Mouse (Mus musculus) intestine, embryonic 14.5 days (tissue): ENCODE results near the gene Esx1. TPM values are rescaled to one million over a fixed set of nuclear protein-coding genes. Genes with fewer than 3 reads are reported as not detected.
A peak's percentile ranks its signal among the peaks of the same experiment; 100 is the strongest.

ENCODE experiments used
- ATAC-seq: fragments of 200-750 bp; cut with Nextera tagmentation; replicated peaks from 2 replicates; pipeline ENCODE4 v1.8.0; 2017; ENCODE audit warnings: low read depth, moderate number of reproducible peaks, moderate TSS enrichment, moderate library complexity; ENCODE audit not compliant: low FRiP score, low TSS enrichment
- DNase-seq: peaks from one replicate; pipeline ENCODE4 v3.0.0-alpha.2; 2018; ENCODE audit warnings: low spot score
- H3K27ac ChIP-seq: fragments of 300-500 bp; sonication (generic); 2 replicates; pipeline ENCODE4 v1.5.1; 2014; ENCODE audit warnings: low read depth, mild to moderate bottlenecking, control low read depth
- H3K27me3 ChIP-seq: fragments of 300-500 bp; sonication (generic); replicated peaks from 2 replicates; pipeline ENCODE4 v1.6.1; 2014; ENCODE audit warnings: low read length, control low read depth; ENCODE audit not compliant: control insufficient read depth, insufficient read depth
- H3K36me3 ChIP-seq: fragments of 300-500 bp; sonication (generic); 2 replicates; pipeline ENCODE4 v1.6.1; 2014; ENCODE audit warnings: low read length, control low read depth; ENCODE audit not compliant: control insufficient read depth, insufficient read depth
- H3K4me1 ChIP-seq: fragments of 300-500 bp; sonication (generic); replicated peaks from 2 replicates; pipeline ENCODE4 v1.6.1; 2014; ENCODE audit warnings: low read length, control low read depth, mixed read lengths; ENCODE audit not compliant: control insufficient read depth, insufficient read depth
- H3K4me2 ChIP-seq: fragments of 300-500 bp; sonication (generic); 2 replicates; pipeline ENCODE4 v1.6.1; 2014; ENCODE audit warnings: low read length
- H3K4me3 ChIP-seq: fragments of 300-500 bp; sonication (generic); 2 replicates; pipeline ENCODE4 v1.5.1; 2014; ENCODE audit warnings: low read depth, low read length, control low read depth, mixed read lengths
- H3K9ac ChIP-seq: fragments of 300-500 bp; sonication (generic); 2 replicates; pipeline ENCODE4 v1.6.1; 2014; ENCODE audit warnings: mild to moderate bottlenecking, low read length
- H3K9me3 ChIP-seq: fragments of 300-500 bp; sonication (generic); 2 replicates; pipeline ENCODE4 v1.6.1; 2016; ENCODE audit warnings: low read length, control low read depth; ENCODE audit not compliant: control insufficient read depth
- WGBS: fragments of 180-500 bp; shearing (Covaris S2); extraction: QIAGEN DNeasy Blood & Tissue Kit; methylation state at CpG from one replicate; pipeline ENCODE4 v1.1.7; 2014; 5-methylcytosine and 5-hydroxymethylcytosine counted together
- polyA plus RNA-seq: library from polyadenylated mRNA; unstranded; fragments of >200 nt; fragmentation: Nextera tagmentation; extraction: Ambion mirVana; gene quantifications from 2 replicates; pipeline ENCODE4 v1.2.1, GENCODE M21; 2014

The Esx1 gene
- polyA plus RNA-seq = not detected in 2 replicates

- Histone ChIP-seq H3K4me3 (no peak within 1 kb of the TSS), H3K9ac (no peak within 1 kb of the TSS), H3K4me2 (peak within 1 kb of the TSS; percentile 15; the same call in 1 of the 2 replicates), H3K27ac (no peak within 1 kb of the TSS), H3K27me3 (peaks cover 86% of the 10 kb centered on the region), H3K4me1 (no peaks in the 10 kb centered on the region), H3K36me3 (no peaks in the 10 kb centered on the region), H3K9me3 (no peaks in the 10 kb centered on the region)
- DNase-seq (no peak), ATAC-seq (no peak)
- 29% methylated on average over 19 of the region's 21 CpGs for WGBS
Observed at GRCm38 (mm10) chrX:137121718-137122117, at the start of gene Esx1. Gene Esx1, minus strand, starts transcription at chrX:137122083.

- DNase-seq = no peak
- no peaks in the 10 kb centered on the region for H3K36me3 ChIP-seq
Observed at GRCm38 (mm10) chrX:137170021-137170420, 48.1 kb upstream of the Esx1 start.

GRCm38 (mm10) chrX:137167658-137168057 is 45.8 kb upstream of the Esx1 start:
- DNase-seq (no peak), ATAC-seq (no peak)
- no peaks in the 10 kb centered on the region for H3K36me3 ChIP-seq
- no peak overlapping the region for H3K9ac ChIP-seq
- H3K4me2 ChIP-seq = no peak overlapping the region
- H3K4me1 ChIP-seq = no peaks in the 10 kb centered on the region
- H3K4me3 ChIP-seq = no peak overlapping the region
- H3K27me3 ChIP-seq = no peaks in the 10 kb centered on the region
- WGBS = 78% methylated on average over 7 of the region's 7 CpGs
- no peak overlapping the region for H3K27ac ChIP-seq
- H3K9me3 ChIP-seq = no peaks in the 10 kb centered on the region

More at GRCm38 (mm10) chrX:137170021-137170420, 48.1 kb upstream of the Esx1 start:
- WGBS = 44% methylated on average over 7 of the region's 7 CpGs
- H3K27me3 ChIP-seq = no peaks in the 10 kb centered on the region
- no peak for ATAC-seq
- no peaks in the 10 kb centered on the region for H3K9me3 ChIP-seq
- no peak overlapping the region for H3K27ac ChIP-seq
- H3K4me3 ChIP-seq = no peak overlapping the region
- H3K4me2 ChIP-seq = no peak overlapping the region
- no peaks in the 10 kb centered on the region for H3K4me1 ChIP-seq
- no peak overlapping the region for H3K9ac ChIP-seq

GRCm38 (mm10) chrX:137165621-137166020 is 43.7 kb upstream of the Esx1 start:
- no peaks in the 10 kb centered on the region for H3K4me1 ChIP-seq
- H3K9ac ChIP-seq = no peak overlapping the region
- H3K9me3 ChIP-seq = no peaks in the 10 kb centered on the region
- no peak for DNase-seq
- WGBS = 84% methylated on average over 3 of the region's 3 CpGs
- no peaks in the 10 kb centered on the region for H3K27me3 ChIP-seq
- H3K4me3 ChIP-seq = no peak overlapping the region
- no peak overlapping the region for H3K27ac ChIP-seq
- no peak overlapping the region for H3K4me2 ChIP-seq
- H3K36me3 ChIP-seq = no peaks in the 10 kb centered on the region
- ATAC-seq = no peak

- no peaks in the 10 kb centered on the region for H3K36me3 ChIP-seq
Observed at GRCm38 (mm10) chrX:137162700-137163099, 40.8 kb upstream of the Esx1 start.

GRCm38 (mm10) chrX:137160971-137161370 is 39.1 kb upstream of the Esx1 start:
- DNase-seq (no peak), ATAC-seq (no peak)
- Histone ChIP-seq H3K9ac (no peak overlapping the region), H3K4me2 (no peak overlapping the region), H3K4me3 (no peak overlapping the region), H3K27me3 (no peaks in the 10 kb centered on the region), H3K27ac (no peak overlapping the region), H3K9me3 (no peaks in the 10 kb centered on the region), H3K4me1 (no peaks in the 10 kb centered on the region), H3K36me3 (no peaks in the 10 kb centered on the region)
- 72% methylated on average over 3 of the region's 3 CpGs for WGBS

More at GRCm38 (mm10) chrX:137162700-137163099, 40.8 kb upstream of the Esx1 start:
- Histone ChIP-seq H3K27ac (no peak overlapping the region), H3K27me3 (no peaks in the 10 kb centered on the region), H3K9me3 (no peaks in the 10 kb centered on the region), H3K4me2 (no peak overlapping the region), H3K4me3 (no peak overlapping the region), H3K9ac (no peak overlapping the region), H3K4me1 (no peaks in the 10 kb centered on the region)
- ATAC-seq (no peak), DNase-seq (no peak)
- 58% methylated on average over 1 of the region's 1 CpGs for WGBS

GRCm38 (mm10) chrX:137149050-137149449 is 27.2 kb upstream of the Esx1 start:
- no peak for DNase-seq
- Histone ChIP-seq H3K9ac (no peak overlapping the region), H3K9me3 (no peaks in the 10 kb centered on the region), H3K4me3 (no peak overlapping the region), H3K4me1 (no peaks in the 10 kb centered on the region), H3K27me3 (no peaks in the 10 kb centered on the region), H3K36me3 (no peaks in the 10 kb centered on the region), H3K4me2 (no peak overlapping the region), H3K27ac (no peak overlapping the region)
- no peak for ATAC-seq
- 86% methylated on average over 11 of the region's 11 CpGs for WGBS

GRCm38 (mm10) chrX:137144674-137145073 is 22.8 kb upstream of the Esx1 start:
- no peak overlapping the region for H3K4me3 ChIP-seq
- H3K9ac ChIP-seq = no peak overlapping the region
- H3K4me2 ChIP-seq = no peak overlapping the region
- 30% methylated on average over 4 of the region's 4 CpGs for WGBS
- DNase-seq = no peak
- no peaks in the 10 kb centered on the region for H3K4me1 ChIP-seq
- no peak for ATAC-seq
- H3K27ac ChIP-seq = no peak overlapping the region
- H3K36me3 ChIP-seq = no peaks in the 10 kb centered on the region
- H3K9me3 ChIP-seq = no peaks in the 10 kb centered on the region
- no peaks in the 10 kb centered on the region for H3K27me3 ChIP-seq

- no peak overlapping the region for H3K4me2 ChIP-seq
- no peak overlapping the region for H3K9ac ChIP-seq
- ATAC-seq (no peak), DNase-seq (no peak)
- H3K9me3 ChIP-seq = no peaks in the 10 kb centered on the region
- 87% methylated on average over 4 of the region's 4 CpGs for WGBS
- H3K36me3 ChIP-seq = no peaks in the 10 kb centered on the region
- no peaks in the 10 kb centered on the region for H3K4me1 ChIP-seq
- no peak overlapping the region for H3K27ac ChIP-seq
- H3K4me3 ChIP-seq = no peak overlapping the region
- no peaks in the 10 kb centered on the region for H3K27me3 ChIP-seq
Observed at GRCm38 (mm10) chrX:137143726-137144125, 21.8 kb upstream of the Esx1 start.
